Mouse (Mus musculus) liver, adult 2 months (tissue): ENCODE results near the gene Kcnip4.

ENCODE experiments used
- CTCF ChIP-seq: fragments of 200-500 bp; IDR thresholded peaks from 2 replicates; pipeline ENCODE4 v1.5.1; 2011; ENCODE audit warnings: low read depth, low read length, control low read depth
- POLR2A ChIP-seq: fragments of 200-500 bp; IDR thresholded peaks from 2 replicates; pipeline ENCODE4 v1.6.1; 2011; ENCODE audit warnings: low read length, control low read depth; ENCODE audit not compliant: insufficient read depth; ENCODE audit errors: extremely low read depth

- TF ChIP-seq POLR2A, result no peak
- TF ChIP-seq CTCF, result no peak
Measured at GRCm38 (mm10) chr5:48606281-48606680, 918.4 kb downstream of the Kcnip4 start.
